Mouse (Mus musculus) lung, postnatal 36 days (tissue): ENCODE data around the gene Fkbp11.
A peak's percentile ranks its signal among the peaks of the same experiment; 100 is the strongest.

Experiments used
- DNase-seq: peaks from one replicate; pipeline ENCODE4 v3.0.0; 2022; ENCODE audit warnings: mixed read lengths

The Fkbp11 gene

GRCm38 (mm10) chr15:98738796-98739195 lies 10.8 kb upstream of the Fkbp11 start:
- DNase-seq, result no peak

- DNase-seq, result peak; percentile 70
Measured at GRCm38 (mm10) chr15:98737881-98738280, 9.9 kb upstream of the Fkbp11 start.

GRCm38 (mm10) chr15:98736521-98736920 lies 8.5 kb upstream of the Fkbp11 start:
- DNase-seq, result peak; percentile 61

- DNase-seq, result no peak
Measured at GRCm38 (mm10) chr15:98733976-98734566, 6.1 kb upstream of the Fkbp11 start.

- no peak for DNase-seq
Measured at GRCm38 (mm10) chr15:98733370-98733769, 5.4 kb upstream of the Fkbp11 start.

GRCm38 (mm10) chr15:98732006-98732531 lies 4.1 kb upstream of the Fkbp11 start:
- DNase-seq, result no peak

- no peak for DNase-seq
Measured at GRCm38 (mm10) chr15:98730790-98731189, 2.8 kb upstream of the Fkbp11 start.

- DNase-seq, result peak; percentile 12
Measured at GRCm38 (mm10) chr15:98729791-98730545, 2.0 kb upstream of the Fkbp11 start.

- no peak for DNase-seq
Measured at GRCm38 (mm10) chr15:98728366-98728765, 368 bp upstream of the Fkbp11 start.

GRCm38 (mm10) chr15:98726746-98727145 lies 1.3 kb downstream of the Fkbp11 start:
- DNase-seq, result no peak

GRCm38 (mm10) chr15:98726079-98726478 lies 1.9 kb downstream of the Fkbp11 start:
- peak; percentile 64 for DNase-seq

- no peak for DNase-seq
Measured at GRCm38 (mm10) chr15:98724441-98724840, 3.6 kb downstream of the Fkbp11 start.

GRCm38 (mm10) chr15:98722854-98723253 lies 5.1 kb downstream of the Fkbp11 start:
- DNase-seq, result peak; percentile 22

- DNase-seq, result no peak
Measured at GRCm38 (mm10) chr15:98722191-98722590, 5.8 kb downstream of the Fkbp11 start.

- peak; percentile 62 for DNase-seq
Measured at GRCm38 (mm10) chr15:98717301-98717700, 10.7 kb downstream of the Fkbp11 start.

GRCm38 (mm10) chr15:98714230-98714652 lies 13.8 kb downstream of the Fkbp11 start:
- DNase-seq, result peak; percentile 82

GRCm38 (mm10) chr15:98710442-98710841 lies 17.6 kb downstream of the Fkbp11 start:
- DNase-seq, result peak; percentile 85

- peak; percentile 97 for DNase-seq
Measured at GRCm38 (mm10) chr15:98707766-98708372, 20.1 kb downstream of the Fkbp11 start, which contains the start of gene Ccdc65. Gene Ccdc65 (plus strand): TSS chr15:98708207.

- no peak for DNase-seq
Measured at GRCm38 (mm10) chr15:98704312-98704711, 23.7 kb downstream of the Fkbp11 start.

GRCm38 (mm10) chr15:98699190-98700105 lies 28.6 kb downstream of the Fkbp11 start:
- DNase-seq, result peak; percentile 91

- DNase-seq, result no peak
Measured at GRCm38 (mm10) chr15:98696216-98696615, 31.8 kb downstream of the Fkbp11 start.

- DNase-seq, result peak; percentile 28
Measured at GRCm38 (mm10) chr15:98695726-98696125, 32.3 kb downstream of the Fkbp11 start.
